Mouse (Mus musculus) CH12.LX (cell line): ENCODE data around the gene Pfkp.

Experiments used
- CTCF ChIP-seq, 2 experiments: IDR thresholded peaks in 1 of 2; conservative IDR thresholded peaks in 1 of 2; 2 replicates each; pipeline ENCODE4 v1.5.1; 2011 to 2012; ENCODE audit warnings: low read depth in 2 of 2, low read length in 2 of 2, improper control_type of control experiment in 1 of 2, inconsistent platforms in 1 of 2, mild to moderate bottlenecking in 1 of 2, moderate library complexity in 1 of 2
- EP300 ChIP-seq: IDR thresholded peaks from 2 replicates; pipeline ENCODE4 v1.6.1; 2011; ENCODE audit warnings: low read length, improper control_type of control experiment
- GABPA ChIP-seq: IDR thresholded peaks from 2 replicates; pipeline ENCODE4 v1.6.1; 2012; ENCODE audit warnings: low read depth, low read length, improper control_type of control experiment, inconsistent platforms; ENCODE audit not compliant: insufficient replicate concordance
- HCFC1 ChIP-seq: IDR thresholded peaks from 2 replicates; pipeline ENCODE4 v1.6.1; 2012; ENCODE audit warnings: low read depth, mild to moderate bottlenecking, inconsistent platforms, low read length, improper control_type of control experiment
- KAT2A ChIP-seq: IDR thresholded peaks from 2 replicates; pipeline ENCODE4 v1.6.1; 2012; ENCODE audit warnings: low read length, improper control_type of control experiment, inconsistent platforms; ENCODE audit not compliant: insufficient replicate concordance
- MAX ChIP-seq: IDR thresholded peaks from 2 replicates; pipeline ENCODE4 v1.6.1; 2011; ENCODE audit warnings: low read length, improper control_type of control experiment
- MYC ChIP-seq: IDR thresholded peaks from 2 replicates; pipeline ENCODE4 v1.6.1; 2011; ENCODE audit warnings: low read depth, mild to moderate bottlenecking, improper control_type of control experiment, low read length
- NRF1 ChIP-seq: IDR thresholded peaks from 2 replicates; pipeline ENCODE4 v1.6.1; 2014; ENCODE audit warnings: low read depth, mild to moderate bottlenecking, inconsistent platforms, low read length, improper control_type of control experiment, moderate library complexity
- PAX5 ChIP-seq: IDR thresholded peaks from 2 replicates; pipeline ENCODE4 v1.6.1; 2012; ENCODE audit warnings: low read length, inconsistent platforms, mixed read lengths
- SMC3 ChIP-seq: IDR thresholded peaks from 2 replicates; pipeline ENCODE4 v1.6.1; 2011; ENCODE audit warnings: low read depth, low read length, improper control_type of control experiment
- UBTF ChIP-seq: IDR thresholded peaks from 2 replicates; pipeline ENCODE4 v1.6.1; 2012; ENCODE audit warnings: low read depth, mild to moderate bottlenecking, inconsistent platforms, low read length, improper control_type of control experiment, moderate library complexity
- ZMIZ1 ChIP-seq: IDR thresholded peaks from 2 replicates; pipeline ENCODE4 v1.6.1; 2012; ENCODE audit warnings: low read depth, mild to moderate bottlenecking, inconsistent platforms, low read length, improper control_type of control experiment
- ZNF384 ChIP-seq: IDR thresholded peaks from 2 replicates; pipeline ENCODE4 v1.6.1; 2012; ENCODE audit warnings: low read depth, low read length, improper control_type of control experiment, inconsistent platforms

GRCm38 (mm10) chr13:6633524-6633923, 15.1 kb downstream of the Pfkp start:
- TF ChIP-seq MYC (peak; percentile 91), GABPA (no peak), SMC3 (no peak), ZNF384 (no peak), MAX (peak; percentile 74), ZMIZ1 (no peak), KAT2A (no peak), CTCF (conservative IDR thresholded peaks at IDR 0.05 in 1 of 2, IDR thresholded peaks at IDR 0.05 in 1 of 2; ENCODE audit: low read depth in 2 of 2, low read length in 2 of 2) (no peak), EP300 (peak; percentile 40), PAX5 (no peak), UBTF (no peak), HCFC1 (no peak), NRF1 (no peak)
